Mouse (Mus musculus) liver, postnatal 0 days (tissue): Measurements from ENCODE around the gene Ccdc47. TPM values are rescaled to one million over a fixed set of nuclear protein-coding genes. Genes with fewer than 3 reads are reported as not detected.
"Not testable (repeated sequence)": the region's sequence is repeated elsewhere in the genome, so short reads cannot be mapped to it uniquely, and the experiment has no call there.

Source experiments
- ATAC-seq: fragments of 200-750 bp; cut with Nextera tagmentation; 2 replicates; pipeline ENCODE4 v1.8.0; 2017; ENCODE audit warnings: mild to moderate bottlenecking, moderate library complexity
- DNase-seq: peaks from one replicate; pipeline ENCODE4 v3.0.0-alpha.2; 2016
- H3K27ac ChIP-seq: fragments of 300-500 bp; sonication (generic); 2 replicates; pipeline ENCODE4 v1.5.1; 2014; ENCODE audit warnings: antibody characterized with exemption, moderate library complexity, mild to moderate bottlenecking, low read depth
- H3K27me3 ChIP-seq: fragments of 300-500 bp; sonication (generic); 2 replicates; pipeline ENCODE4 v1.6.1; 2014; ENCODE audit warnings: low read length, control low read depth, mixed read lengths; ENCODE audit not compliant: insufficient read depth
- H3K36me3 ChIP-seq: fragments of 300-500 bp; sonication (generic); replicated peaks from 2 replicates; pipeline ENCODE4 v1.6.1; 2014; ENCODE audit warnings: mild to moderate bottlenecking, control low read depth, low read length, moderate library complexity, mixed read lengths; ENCODE audit not compliant: insufficient read depth
- H3K4me1 ChIP-seq: fragments of 300-500 bp; sonication (generic); 2 replicates; pipeline ENCODE4 v1.6.1; 2014; ENCODE audit warnings: antibody characterized with exemption, mild to moderate bottlenecking, control low read depth; ENCODE audit not compliant: insufficient read depth
- H3K4me2 ChIP-seq: fragments of 300-500 bp; sonication (generic); 2 replicates; pipeline ENCODE4 v1.6.1; 2014; ENCODE audit warnings: low read depth, mild to moderate bottlenecking, low read length, moderate library complexity, mixed read lengths
- H3K4me3 ChIP-seq: fragments of 300-500 bp; sonication (generic); 2 replicates; pipeline ENCODE4 v1.5.1; 2014; ENCODE audit warnings: low read depth, low read length
- H3K9ac ChIP-seq: fragments of 300-500 bp; sonication (generic); replicated peaks from 2 replicates; pipeline ENCODE4 v1.6.1; 2014; ENCODE audit warnings: mild to moderate bottlenecking, moderate library complexity
- H3K9me3 ChIP-seq: fragments of 300-500 bp; sonication (generic); 2 replicates; pipeline ENCODE4 v1.6.1; 2016; ENCODE audit warnings: mild to moderate bottlenecking, control low read depth, low read length, mixed read lengths
- CTCF ChIP-seq: sonication (generic); IDR thresholded peaks from 2 replicates; pipeline ENCODE4 v1.5.1; 2016; ENCODE audit warnings: antibody characterized with exemption, low read depth
- EP300 ChIP-seq: IDR thresholded peaks from 2 replicates; pipeline ENCODE4 v1.6.1; 2016; ENCODE audit warnings: antibody characterized with exemption, low read depth, mild to moderate bottlenecking
- WGBS: fragments of 180-500 bp; shearing (Covaris S2); extraction: QIAGEN DNeasy Blood & Tissue Kit; methylation state at CpG from one replicate; pipeline ENCODE4 v1.1.7; 2014; ENCODE audit not compliant: insufficient replicate concordance; 5-methylcytosine and 5-hydroxymethylcytosine counted together
- polyA plus RNA-seq: library from polyadenylated mRNA; unstranded; fragments of >200 nt; fragmentation: Nextera tagmentation; extraction: Ambion mirVana; gene quantifications from 2 replicates; pipeline ENCODE4 v1.2.1, GENCODE M21; 2015

The Ccdc47 gene
- polyA plus RNA-seq, 1 experiment from 2014 or later = 34.6 TPM

GRCm38 (mm10) chr11:106201337-106202122 is 14.6 kb downstream of the Ccdc47 start:
- no peak for DNase-seq

DNA sequence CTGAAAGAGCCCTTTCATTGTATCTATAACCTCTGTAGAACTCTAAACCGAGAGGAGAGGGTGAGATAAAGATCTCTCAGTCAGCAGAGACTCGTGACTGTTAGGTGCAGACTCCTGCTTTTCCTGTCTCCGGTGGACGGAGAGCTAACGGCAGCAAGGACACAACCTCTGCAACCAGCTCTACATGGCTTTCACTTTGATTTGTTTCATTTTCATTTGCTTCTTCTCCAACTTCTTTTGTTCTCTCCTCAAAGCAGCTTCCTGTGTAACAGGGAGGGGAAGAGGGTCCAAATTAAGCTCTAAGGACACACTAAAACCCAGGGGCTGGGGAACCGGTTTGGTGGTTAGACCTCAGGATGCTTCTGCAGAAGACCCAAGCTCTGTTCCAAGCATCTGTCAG is 15.4 kb downstream of the Ccdc47 start:
- Histone ChIP-seq H3K4me2 (no peak overlapping the region), H3K4me1 (peaks cover 8% of the 10 kb centered on the region; the same call in 1 of the 2 replicates), H3K36me3 (peaks cover 52% of the 10 kb centered on the region), H3K27me3 (no peaks in the 10 kb centered on the region), H3K27ac (no peak overlapping the region), H3K4me3 (no peak overlapping the region), H3K9me3 (no peaks in the 10 kb centered on the region), H3K9ac (no peak overlapping the region)
- no peak for TF ChIP-seq EP300
- TF ChIP-seq CTCF = no peak
- DNase-seq (no peak), ATAC-seq (no peak)
- 49% methylated on average over 6 of the region's 6 CpGs for WGBS

More at GRCm38 (mm10) chr11:106201337-106202122, 14.6 kb downstream of the Ccdc47 start:
- peaks cover 8% of the 10 kb centered on the region; the same call in 1 of the 2 replicates for H3K4me1 ChIP-seq
- no peaks in the 10 kb centered on the region for H3K9me3 ChIP-seq
- TF ChIP-seq EP300 (peak; percentile 69; the same call in 1 of the 2 replicates), CTCF (no peak)
- ATAC-seq = no peak
- H3K4me3 ChIP-seq = no peak overlapping the region
- H3K4me2 ChIP-seq = 0 out of 2 replicates have a peak overlapping the region, but pooled peaks have one; percentile 15
- no peak overlapping the region; the same call in 1 of the 2 replicates for H3K9ac ChIP-seq
- H3K36me3 ChIP-seq = peaks cover 60% of the 10 kb centered on the region
- H3K27ac ChIP-seq = peak overlapping the region; percentile 4; the same call in 1 of the 2 replicates
- H3K27me3 ChIP-seq = no peaks in the 10 kb centered on the region
- 76% methylated on average over 19 of the region's 19 CpGs for WGBS

DNA sequence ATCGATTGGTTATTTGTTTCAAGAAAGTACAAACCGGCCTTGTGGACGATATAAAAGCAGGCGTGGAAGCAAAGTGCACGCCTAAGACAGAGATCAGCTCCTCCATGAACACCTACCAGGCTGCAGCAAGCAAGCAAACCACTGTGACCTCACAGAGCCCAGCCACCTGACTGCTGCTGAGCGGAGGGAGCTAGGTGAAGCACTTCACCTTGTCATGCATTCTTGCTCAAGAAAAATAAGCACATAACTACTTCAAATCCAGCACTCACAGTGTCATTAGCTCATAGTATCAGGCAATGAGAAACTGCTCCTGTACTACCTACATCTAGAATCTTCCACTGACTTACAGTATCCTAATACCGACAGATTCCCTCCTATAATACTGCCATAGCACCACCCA is 16.1 kb downstream of the Ccdc47 start:
- not testable (repeated sequence) for H3K4me3 ChIP-seq, H3K27me3 ChIP-seq, H3K9ac ChIP-seq, H3K4me2 ChIP-seq, H3K27ac ChIP-seq, ATAC-seq, DNase-seq, H3K9me3 ChIP-seq
- peaks cover 10% of the 10 kb centered on the region; the same call in 1 of the 2 replicates for H3K4me1 ChIP-seq
- H3K36me3 ChIP-seq = peaks cover 45% of the 10 kb centered on the region
- 88% methylated on average over 7 of the region's 7 CpGs for WGBS

DNA sequence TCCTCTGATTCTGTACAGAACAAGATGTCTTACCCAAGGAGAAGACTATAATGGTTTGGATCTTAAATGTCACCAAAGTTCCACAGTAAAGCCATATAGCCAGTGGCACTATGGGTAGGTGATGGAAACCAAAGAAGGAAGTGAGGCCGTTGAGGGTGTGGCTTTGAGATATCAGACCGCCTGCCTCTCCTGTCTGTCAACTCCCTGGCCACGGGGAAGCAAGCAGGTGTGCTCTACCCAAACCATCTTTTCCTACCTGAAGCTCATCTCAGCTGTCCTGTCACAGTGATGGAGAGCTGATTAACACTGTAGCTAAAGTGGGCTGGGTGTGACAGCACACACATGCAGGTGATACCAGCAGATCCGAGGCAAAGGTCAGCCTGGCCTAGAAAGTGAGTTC is 17.9 kb downstream of the Ccdc47 start:
- Histone ChIP-seq H3K27me3 (no peaks in the 10 kb centered on the region), H3K9me3 (no peaks in the 10 kb centered on the region), H3K9ac (no peak overlapping the region), H3K36me3 (peaks cover 33% of the 10 kb centered on the region), H3K4me1 (peaks cover 21% of the 10 kb centered on the region), H3K4me2 (no peak overlapping the region), H3K27ac (no peak overlapping the region), H3K4me3 (no peak overlapping the region)
- ATAC-seq = no peak
- TF ChIP-seq EP300 (no peak), CTCF (no peak)
- no peak for DNase-seq
- 46% methylated on average over 4 of the region's 4 CpGs for WGBS

DNA sequence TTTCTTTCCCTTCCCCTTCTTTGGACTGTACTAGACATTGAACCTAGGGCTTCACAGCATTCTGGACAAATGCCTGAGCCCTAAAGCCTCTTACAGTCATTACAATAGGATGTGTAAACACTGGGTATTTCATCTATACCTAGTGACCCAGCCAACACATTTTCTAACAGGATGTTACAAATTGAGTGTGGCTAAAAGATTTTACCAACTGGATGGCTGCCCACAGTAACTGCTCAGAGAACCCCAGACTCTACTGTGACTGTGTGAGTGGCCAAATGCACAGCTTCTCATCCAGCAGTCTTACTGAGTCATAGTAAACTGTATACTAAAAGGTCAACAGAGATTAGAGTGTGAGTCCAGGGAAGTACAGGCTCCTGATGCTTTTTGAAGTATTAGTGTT is 20.8 kb downstream of the Ccdc47 start:
- ATAC-seq (no peak), DNase-seq (no peak)
- H3K9ac ChIP-seq = no peak overlapping the region
- no peak overlapping the region for H3K4me3 ChIP-seq
- H3K4me2 ChIP-seq = no peak overlapping the region
- H3K9me3 ChIP-seq = no peaks in the 10 kb centered on the region
- peaks cover 28% of the 10 kb centered on the region for H3K4me1 ChIP-seq
- TF ChIP-seq CTCF = no peak
- no peak for TF ChIP-seq EP300
- H3K27me3 ChIP-seq = no peaks in the 10 kb centered on the region
- no peak overlapping the region for H3K27ac ChIP-seq
- peaks cover 17% of the 10 kb centered on the region; the same call in 1 of the 2 replicates for H3K36me3 ChIP-seq

DNA sequence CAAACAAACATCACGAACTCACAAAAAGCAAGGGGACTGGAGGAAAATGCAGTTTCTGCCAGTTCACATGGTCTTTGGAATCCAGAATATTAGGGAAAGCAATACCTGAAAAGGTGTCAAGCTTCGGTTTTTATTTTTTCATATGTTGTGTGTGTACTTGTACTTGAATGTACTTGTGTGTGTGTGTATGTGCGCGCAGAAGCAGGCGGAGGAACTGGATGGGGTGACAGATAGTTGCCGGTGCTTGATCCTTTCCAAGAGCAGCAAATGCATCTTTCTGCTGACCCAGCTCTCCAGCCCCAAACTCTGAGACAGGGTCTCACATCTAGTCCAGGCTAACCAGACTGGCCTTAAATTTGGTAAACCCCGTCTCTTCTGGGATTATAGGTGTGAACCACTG is 21.3 kb downstream of the Ccdc47 start:
- DNase-seq (no peak), ATAC-seq (no peak)
- Histone ChIP-seq H3K4me2 (no peak overlapping the region), H3K9ac (no peak overlapping the region), H3K4me1 (peaks cover 28% of the 10 kb centered on the region), H3K27me3 (no peaks in the 10 kb centered on the region), H3K27ac (no peak overlapping the region), H3K4me3 (no peak overlapping the region), H3K36me3 (peaks cover 17% of the 10 kb centered on the region; the same call in 1 of the 2 replicates), H3K9me3 (no peaks in the 10 kb centered on the region)
- no peak for TF ChIP-seq CTCF
- no peak for TF ChIP-seq EP300
- WGBS = 88% methylated on average over 7 of the region's 7 CpGs
